Comparison of ENCODE assay signal across 18 mouse cellular contexts in genomic region chr1:179818490-179819278, GRCm38 (mm10). TPM values are rescaled to one million over a fixed set of nuclear protein-coding genes. Genes with fewer than 3 reads are reported as not detected.
DNase-seq lines count a peak whose midpoint lies in the region; ATAC-seq and TF ChIP-seq lines count a peak whose summit lies in the region.
"Not testable (repeated sequence)": the region's sequence is repeated elsewhere in the genome, so short reads cannot be mapped to it uniquely, and the experiment has no call there.
"Had no signal": no experiment of that assay in that cellular context is flagged by ENCODE, and none has a peak within 500 bp of the region (broad histone marks: within the 10 kb centered on the region; RNA-seq: fewer than 3 reads in every experiment).

No protein-coding gene starts in this region.

- not testable (repeated sequence) for DNase-seq in CH12.LX (ENCODE audit: extremely low read depth); liver, embryonic 11.5 days (ENCODE audit: low spot score); liver, postnatal 0 days
- DNase-seq in MEL (ENCODE audit: low read depth, low spot score), result peak; percentile 88
- peak; percentile 29 for DNase-seq in c-Kit-positive CD71-positive TER-119-positive erythroid progenitor cells, embryonic 14.5 days (ENCODE audit: low spot score)
- peak; percentile 17 for DNase-seq in liver, embryonic 13.5 days

- in situ Hi-C loops in CH12.LX (cut with MboI; ENCODE audit: low pct_ligation_motif_present, low pct_unique_long_range_greater_than_20kb, low sequenced_read_pairs), result not testable (repeated sequence)

- 67% methylated on average over 11 of the region's 11 CpGs for WGBS in liver, embryonic 11.5 days
- WGBS in liver, embryonic 13.5 days (ENCODE audit: insufficient replicate concordance), result 32% methylated on average over 11 of the region's 11 CpGs
- 27% methylated on average over 11 of the region's 11 CpGs for WGBS in liver, embryonic 15.5 days (ENCODE audit: insufficient replicate concordance)
- WGBS in liver, postnatal 0 days (ENCODE audit: insufficient replicate concordance), result 53% methylated on average over 11 of the region's 11 CpGs

- H3K27ac ChIP-seq in CH12.LX (ENCODE audit: insufficient read depth, low read depth); liver, embryonic 11.5 days (ENCODE audit: low read depth, low read length); liver, postnatal 0 days (ENCODE audit: low read depth): not testable (repeated sequence)
- H3K27ac ChIP-seq in MEL (ENCODE audit: control insufficient read depth, low read depth, low read length), result peak overlapping the region; percentile 51; the same call in 1 of the 2 replicates
- peak overlapping the region; percentile 13; the same call in 1 of the 2 replicates for H3K27ac ChIP-seq in liver, embryonic 13.5 days
- 0 out of 2 replicates have a peak overlapping the region, but pooled peaks have one; percentile 14 for H3K27ac ChIP-seq in liver, embryonic 15.5 days (replicated peaks)

- not testable (repeated sequence) for H3K27me3 ChIP-seq in CH12.LX (replicated peaks); MEL (ENCODE audit: control insufficient read depth in 1 of 2, insufficient read depth in 2 of 2, low read length in 2 of 2); liver, embryonic 11.5 days (replicated peaks; ENCODE audit: control insufficient read depth, insufficient read depth, low read length); liver, embryonic 13.5 days; liver, embryonic 15.5 days; liver, postnatal 0 days (ENCODE audit: insufficient read depth, low read length)

- H3K9me3 ChIP-seq in CH12.LX (replicated peaks; ENCODE audit: low read length); MEL (replicated peaks; ENCODE audit: insufficient read depth, low read length); liver, embryonic 11.5 days (ENCODE audit: control insufficient read depth, low read length); liver, embryonic 13.5 days (replicated peaks); liver, embryonic 15.5 days (replicated peaks); liver, postnatal 0 days (ENCODE audit: low read length): not testable (repeated sequence)

- not testable (repeated sequence) for TF ChIP-seq POLR2A in CH12.LX (IDR thresholded peaks at IDR 0.05; ENCODE audit: low read depth, low read length); MEL (IDR thresholded peaks at IDR 0.05; ENCODE audit: control insufficient read depth in 1 of 2, insufficient read depth in 1 of 2, low read depth in 1 of 2, low read length in 2 of 2, poor library complexity in 1 of 2)

- not testable (repeated sequence) for H3K4me3 ChIP-seq in CH12.LX (replicated peaks in 1 of 3; ENCODE audit: low read depth in 2 of 3, low read length in 2 of 3, poor library complexity in 1 of 3); MEL (ENCODE audit: control insufficient read depth in 1 of 2, insufficient read depth in 1 of 2, low read depth in 2 of 2, low read length in 2 of 2); liver, embryonic 11.5 days (ENCODE audit: low read depth, low read length); liver, embryonic 13.5 days (replicated peaks); liver, postnatal 0 days (ENCODE audit: low read depth, low read length)
- 0 out of 2 replicates have a peak overlapping the region, but pooled peaks have one; percentile 7 for H3K4me3 ChIP-seq in liver, embryonic 15.5 days (replicated peaks)

- TF ChIP-seq RAD21 in CH12.LX (IDR thresholded peaks at IDR 0.05; ENCODE audit: low read depth, low read length); MEL (IDR thresholded peaks at IDR 0.05; ENCODE audit: low read depth, low read length): not testable (repeated sequence)

- dilution Hi-C loops in CH12.LX (cut with MboI; ENCODE audit: extremely low pct_ligation_motif_present, extremely low pct_unique_long_range_greater_than_20kb, low sequenced_read_pairs), result not testable (repeated sequence)

- H3K36me3 ChIP-seq in CH12.LX (replicated peaks in 1 of 2; ENCODE audit: control insufficient read depth in 1 of 2, insufficient read depth in 1 of 2, low read length in 1 of 2); MEL (ENCODE audit: control insufficient read depth in 1 of 2, insufficient read depth in 2 of 2, low read length in 2 of 2); liver, embryonic 11.5 days (ENCODE audit: control insufficient read depth, insufficient read depth, low read length); liver, embryonic 13.5 days; liver, embryonic 15.5 days (replicated peaks); liver, postnatal 0 days (replicated peaks; ENCODE audit: insufficient read depth, low read length): not testable (repeated sequence)

- H3K4me2 ChIP-seq in CH12.LX (ENCODE audit: insufficient read depth, low read depth, poor library complexity, severe bottlenecking); liver, postnatal 0 days (ENCODE audit: low read depth, low read length): not testable (repeated sequence)
- peak overlapping the region; percentile 37 for H3K4me2 ChIP-seq in liver, embryonic 11.5 days
- H3K4me2 ChIP-seq in liver, embryonic 13.5 days, result peak overlapping the region; percentile 43
- H3K4me2 ChIP-seq in liver, embryonic 15.5 days, result peak overlapping the region; percentile 47

- not testable (repeated sequence) for H3K4me1 ChIP-seq in CH12.LX (ENCODE audit: control insufficient read depth in 1 of 2, insufficient read depth in 2 of 2); MEL (ENCODE audit: control insufficient read depth in 1 of 2, insufficient read depth in 2 of 2, low read length in 2 of 2); liver, embryonic 11.5 days (replicated peaks; ENCODE audit: control insufficient read depth, insufficient read depth, low read length); liver, postnatal 0 days (ENCODE audit: insufficient read depth)
- peaks cover 21% of the 10 kb centered on the region for H3K4me1 ChIP-seq in liver, embryonic 13.5 days (replicated peaks)
- peaks cover 18% of the 10 kb centered on the region for H3K4me1 ChIP-seq in liver, embryonic 15.5 days (replicated peaks)

- H3K9ac ChIP-seq in CH12.LX (ENCODE audit: insufficient read depth, low read depth), result 0 out of 2 replicates have a peak overlapping the region, but pooled peaks have one; percentile 30
- H3K9ac ChIP-seq in MEL (ENCODE audit: control insufficient read depth, low read depth, low read length, poor library complexity, severe bottlenecking); liver, embryonic 11.5 days (ENCODE audit: low read depth, low read length); liver, embryonic 15.5 days; liver, postnatal 0 days (replicated peaks): not testable (repeated sequence)
- peak overlapping the region; percentile 29; the same call in 1 of the 2 replicates for H3K9ac ChIP-seq in liver, embryonic 13.5 days

- not testable (repeated sequence) for TF ChIP-seq CTCF in CH12.LX (conservative IDR thresholded peaks at IDR 0.05 in 1 of 2, IDR thresholded peaks at IDR 0.05 in 1 of 2; ENCODE audit: low read depth in 2 of 2, low read length in 2 of 2); MEL (IDR thresholded peaks at IDR 0.05 in 2 of 3, conservative IDR thresholded peaks at IDR 0.05 in 1 of 3; ENCODE audit: control insufficient read depth in 1 of 3, insufficient read depth in 1 of 3, low read depth in 2 of 3, low read length in 3 of 3, poor library complexity in 1 of 3, severe bottlenecking in 1 of 3); liver, postnatal 0 days (IDR thresholded peaks at IDR 0.05; ENCODE audit: low read depth)

- TF ChIP-seq EP300 in CH12.LX (IDR thresholded peaks at IDR 0.05; ENCODE audit: low read length), result not testable (repeated sequence)
- TF ChIP-seq EP300 in MEL (IDR thresholded peaks at IDR 0.05; ENCODE audit: low read depth in 1 of 2, low read length in 2 of 2), result peak; percentile 48 to 73; a peak in 3 of 4 replicates
- TF ChIP-seq EP300 in liver, postnatal 0 days (IDR thresholded peaks at IDR 0.05; ENCODE audit: low read depth), result peak; percentile 62

- ATAC-seq in liver, embryonic 11.5 days (replicated peaks; ENCODE audit: low FRiP score); liver, embryonic 13.5 days (ENCODE audit: low read depth); liver, embryonic 15.5 days (ENCODE audit: insufficient read depth); liver, postnatal 0 days: not testable (repeated sequence)

- H3K79me2 ChIP-seq in CH12.LX (replicated peaks; ENCODE audit: control insufficient read depth, extremely low read depth, insufficient read depth, poor library complexity, severe bottlenecking); MEL (ENCODE audit: control insufficient read depth, insufficient read depth, low read length, poor library complexity): not testable (repeated sequence)

RNA-seq across cellular contexts. Expression of gene Ahctf1, which starts 15.2 kb away (rescaled TPM):
- total RNA-seq in CH12.LX (2012; rRNA removed), result 79.2 and 81.0 TPM in 2 replicates
- total RNA-seq in CH12.LX (2014; rRNA removed), result 111 and 127 TPM in 2 replicates
- polyA plus RNA-seq in CH12.LX (2012; ENCODE audit: insufficient read length, low read depth), result 90.3 and 96.0 TPM in 2 replicates
- 56.7 and 56.9 TPM in 2 replicates for total RNA-seq in MEL (2012; rRNA removed)
- polyA plus RNA-seq in MEL (2012; ENCODE audit: insufficient read depth in 1 of 2, insufficient read length in 2 of 2, low read depth in 1 of 2, low replicate concordance in 2 of 2, missing spikeins in 1 of 2), result 100 to 1,000 TPM in 1 of 2 experiments, 10 to 100 TPM in 1; 70.8 to 489 TPM
- 52.9 and 54.6 TPM in 2 replicates for polyA plus RNA-seq in liver, embryonic 11.5 days (2014; fragmentation: Nextera tagmentation; extraction: Ambion mirVana)
- 19.7 and 21.7 TPM in 2 replicates for polyA plus RNA-seq in liver, embryonic 13.5 days (2015; fragmentation: Nextera tagmentation; extraction: Ambion mirVana)
- polyA plus RNA-seq in liver, embryonic 15.5 days (2015; fragmentation: Nextera tagmentation; extraction: Ambion mirVana), result 16.4 and 18.0 TPM in 2 replicates
- 8.1 and 9.2 TPM in 2 replicates for polyA plus RNA-seq in liver, postnatal 0 days (2015; fragmentation: Nextera tagmentation; extraction: Ambion mirVana)

RNA-seq across cellular contexts. Expression of gene Gm10518, which starts 15.5 kb away (rescaled TPM):
- total RNA-seq in CH12.LX (2012; rRNA removed), result 8.0 TPM in 2 replicates
- not detected in 2 replicates for total RNA-seq in CH12.LX (2014; rRNA removed)
- polyA plus RNA-seq in CH12.LX (2012; ENCODE audit: insufficient read length, low read depth), result 0.40 TPM in 1 of 2 replicates, not detected in the other
- total RNA-seq in MEL (2012; rRNA removed), result 4.2 and 5.2 TPM in 2 replicates
- polyA plus RNA-seq in MEL (2012; ENCODE audit: insufficient read depth in 1 of 2, insufficient read length in 2 of 2, low read depth in 1 of 2, low replicate concordance in 2 of 2, missing spikeins in 1 of 2), result under 1 TPM in 1 of 2 experiments, not detected in 1; 0.42 TPM
- polyA plus RNA-seq in liver, embryonic 11.5 days (2014; fragmentation: Nextera tagmentation; extraction: Ambion mirVana), result 0.38 and 0.51 TPM in 2 replicates
- polyA plus RNA-seq in liver, embryonic 13.5 days (2015; fragmentation: Nextera tagmentation; extraction: Ambion mirVana), result 0.10 and 0.24 TPM in 2 replicates
- polyA plus RNA-seq in liver, embryonic 15.5 days (2015; fragmentation: Nextera tagmentation; extraction: Ambion mirVana), result 0.14 TPM in 2 replicates
- polyA plus RNA-seq in liver, postnatal 0 days (2015; fragmentation: Nextera tagmentation; extraction: Ambion mirVana), result 0.09 TPM in 1 of 2 replicates, not detected in the other
- total RNA-seq: adrenal gland, adult 18-20 months; adrenal gland, adult 8-10 months; adrenal gland, postnatal 14 days; adrenal gland, postnatal 36 days; common myeloid progenitor, adult 5-6 weeks had no signal
- polyA plus RNA-seq: activated CD4-positive, CD25-positive, alpha-beta regulatory T cell, adult 4 months; CD4-positive, CD25-positive, alpha-beta regulatory T cell, adult 4 months; erythroblast, embryonic 14.5 days; forebrain, embryonic 14.5 days; forebrain, embryonic 16.5 days; frontal cortex, adult 2 months had no signal
